Mouse (Mus musculus) heart, postnatal 0 days (tissue): ENCODE measurements around the gene Esr1. TPM values are rescaled to one million over a fixed set of nuclear protein-coding genes. Genes with fewer than 3 reads are reported as not detected.

Experiments
- ATAC-seq: fragments of 200-750 bp; cut with Nextera tagmentation; 2 replicates; pipeline ENCODE4 v1.8.0; 2017; ENCODE audit warnings: low read depth, moderate number of reproducible peaks, moderate library complexity; ENCODE audit not compliant: insufficient read depth
- DNase-seq: peaks from one replicate; pipeline ENCODE4 v3.0.0-alpha.2; 2016; ENCODE audit warnings: low spot score
- H3K27ac ChIP-seq: fragments of 300-500 bp; sonication (generic); 2 replicates; pipeline ENCODE4 v1.5.1; 2014; ENCODE audit warnings: low read depth, mild to moderate bottlenecking
- H3K27me3 ChIP-seq: fragments of 300-500 bp; sonication (generic); 2 replicates; pipeline ENCODE4 v1.6.1; 2014; ENCODE audit warnings: low read length, mixed read lengths; ENCODE audit not compliant: control insufficient read depth, insufficient read depth
- H3K36me3 ChIP-seq: fragments of 300-500 bp; sonication (generic); replicated peaks from 2 replicates; pipeline ENCODE4 v1.6.1; 2014; ENCODE audit warnings: low read length, mixed read lengths; ENCODE audit not compliant: control insufficient read depth, insufficient read depth
- H3K4me1 ChIP-seq: fragments of 300-500 bp; sonication (generic); 2 replicates; pipeline ENCODE4 v1.6.1; 2014; ENCODE audit warnings: antibody characterized with exemption; ENCODE audit not compliant: control insufficient read depth, insufficient read depth
- H3K4me2 ChIP-seq: fragments of 300-500 bp; sonication (generic); 2 replicates; pipeline ENCODE4 v1.6.1; 2014; ENCODE audit warnings: low read depth, mild to moderate bottlenecking, low read length, moderate library complexity
- H3K4me3 ChIP-seq: fragments of 300-500 bp; sonication (generic); 2 replicates; pipeline ENCODE4 v1.5.1; 2014; ENCODE audit warnings: low read depth, low read length
- H3K9ac ChIP-seq: fragments of 300-500 bp; sonication (generic); replicated peaks from 2 replicates; pipeline ENCODE4 v1.6.1; 2014; ENCODE audit warnings: low read depth, low read length, mixed read lengths
- H3K9me3 ChIP-seq: fragments of 300-500 bp; sonication (generic); replicated peaks from 2 replicates; pipeline ENCODE4 v1.6.1; 2016; ENCODE audit warnings: low read length; ENCODE audit not compliant: control insufficient read depth
- CTCF ChIP-seq: IDR thresholded peaks from 2 replicates; pipeline ENCODE4 v1.5.1; 2016; ENCODE audit warnings: antibody characterized with exemption, control low read depth, low read depth
- EP300 ChIP-seq: IDR thresholded peaks from 2 replicates; pipeline ENCODE4 v1.6.1; 2016; ENCODE audit warnings: antibody characterized with exemption, low read depth
- WGBS: fragments of 180-500 bp; shearing (Covaris S2); extraction: QIAGEN DNeasy Blood & Tissue Kit; methylation state at CpG from one replicate; pipeline ENCODE4 v1.1.7; 2014; 5-methylcytosine and 5-hydroxymethylcytosine counted together
- polyA plus RNA-seq: library from polyadenylated mRNA; unstranded; fragments of >200 nt; fragmentation: Nextera tagmentation; extraction: Ambion mirVana; gene quantifications from 2 replicates; pipeline ENCODE4 v1.2.1, GENCODE M21; 2015
- total RNA-seq: library from RNA; depleted of rRNA; stranded (reverse); fragments of >200 nt; gene quantifications from 2 replicates; pipeline ENCODE4 v1.2.3, GENCODE M21; 2014; ENCODE audit warnings: low replicate concordance

The Esr1 gene
- total and polyA plus RNA-seq, 2 experiments from 2014 or later = 0.14 to 0.50 TPM

DNA sequence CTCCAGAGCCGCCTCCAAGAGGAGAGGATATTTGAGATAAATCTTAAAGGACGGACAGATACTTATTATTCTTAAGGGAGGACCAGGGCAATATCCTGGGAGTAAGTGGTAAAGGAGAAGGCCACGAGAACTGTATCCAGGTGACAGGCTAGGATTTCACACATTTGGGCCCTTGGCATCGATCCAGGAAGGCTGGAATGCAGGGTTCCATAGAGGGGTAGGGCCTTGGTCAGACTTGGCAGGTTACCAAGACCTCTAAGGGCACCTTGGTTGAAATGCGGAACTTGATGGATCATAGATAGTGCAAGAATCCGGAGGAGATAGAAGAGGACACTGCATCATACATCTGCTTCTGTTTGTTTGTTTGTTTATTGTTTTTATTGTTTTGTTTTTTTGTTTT, 24.3 kb downstream of the Esr1 start:
- Histone ChIP-seq H3K9ac (no peak overlapping the region), H3K36me3 (no peaks in the 10 kb centered on the region), H3K4me1 (no peaks in the 10 kb centered on the region), H3K9me3 (no peaks in the 10 kb centered on the region), H3K27me3 (no peaks in the 10 kb centered on the region), H3K4me2 (no peak overlapping the region), H3K4me3 (no peak overlapping the region), H3K27ac (no peak overlapping the region)
- 48% methylated on average over 6 of the region's 6 CpGs for WGBS
- no peak for TF ChIP-seq CTCF
- TF ChIP-seq EP300 = no peak
- no peak for DNase-seq
- no peak for ATAC-seq

DNA sequence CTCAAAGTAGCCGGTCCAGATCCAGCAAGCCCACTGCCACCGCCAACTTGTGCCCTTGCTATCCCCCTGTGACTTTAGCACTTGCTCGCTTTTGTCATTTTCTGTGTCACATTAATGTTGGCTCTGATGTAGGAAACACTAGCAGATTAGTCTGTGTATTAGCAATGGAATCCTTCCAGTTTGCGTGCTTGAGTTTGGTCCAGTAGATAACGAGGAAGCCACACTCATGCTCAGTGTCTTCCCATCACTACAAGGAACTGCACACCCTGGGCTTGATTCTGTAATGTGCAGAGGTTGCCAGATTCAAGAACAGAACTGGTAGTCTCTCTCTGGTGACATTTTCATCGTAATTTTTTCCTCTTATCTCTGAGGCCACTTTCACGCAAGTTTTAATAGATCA, 34.7 kb downstream of the Esr1 start:
- H3K9ac ChIP-seq = no peak overlapping the region
- TF ChIP-seq EP300 (no peak), CTCF (no peak)
- no peaks in the 10 kb centered on the region for H3K36me3 ChIP-seq
- no peak overlapping the region for H3K27ac ChIP-seq
- H3K4me2 ChIP-seq = no peak overlapping the region
- H3K27me3 ChIP-seq = no peaks in the 10 kb centered on the region
- ATAC-seq (no peak), DNase-seq (no peak)
- no peak overlapping the region for H3K4me3 ChIP-seq
- WGBS = 61% methylated on average over 7 of the region's 7 CpGs
- H3K4me1 ChIP-seq = no peaks in the 10 kb centered on the region
- H3K9me3 ChIP-seq = no peaks in the 10 kb centered on the region

DNA sequence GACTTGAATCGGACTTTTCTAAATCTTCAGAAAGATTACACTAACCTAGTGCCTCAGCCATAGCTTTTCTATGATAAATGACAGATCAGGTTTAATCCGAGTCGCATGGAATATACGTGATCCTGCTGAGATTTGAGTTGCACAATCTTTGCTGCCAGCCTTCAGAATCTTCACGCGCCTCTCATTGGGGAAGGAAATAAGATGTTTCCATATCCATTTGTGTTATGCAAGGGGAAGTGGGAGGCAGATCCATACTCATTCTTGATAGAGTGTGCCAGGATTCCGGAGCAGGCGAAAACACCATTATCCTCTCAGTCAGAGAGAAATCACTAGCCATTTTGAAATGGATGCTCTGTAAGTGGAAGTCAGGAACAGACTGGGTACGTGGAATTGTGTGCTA, 35.5 kb downstream of the Esr1 start:
- TF ChIP-seq EP300 (no peak), CTCF (no peak)
- no peak for ATAC-seq
- WGBS = 77% methylated on average over 9 of the region's 9 CpGs

DNA sequence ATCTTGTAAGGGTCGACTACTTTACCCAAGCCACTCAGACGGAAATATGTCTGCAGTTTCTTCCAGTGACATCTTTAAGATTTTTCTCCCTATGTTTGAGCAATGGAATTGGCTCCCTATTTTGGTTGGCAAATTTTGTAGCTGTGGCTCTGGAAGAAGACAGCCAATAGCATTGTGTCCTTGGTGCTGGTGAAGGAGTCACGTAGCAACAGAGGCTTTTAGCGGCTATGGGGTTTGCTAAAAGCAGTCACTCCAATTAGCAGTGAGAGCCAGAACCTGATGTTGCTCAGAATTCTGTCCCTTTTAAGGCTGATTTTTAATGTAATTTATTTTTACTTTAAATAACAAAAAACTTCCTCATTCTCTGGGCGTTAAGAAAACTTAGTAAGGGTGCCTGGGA, 54.0 kb downstream of the Esr1 start:
- H3K4me1 ChIP-seq = no peaks in the 10 kb centered on the region
- no peaks in the 10 kb centered on the region for H3K36me3 ChIP-seq
- H3K9ac ChIP-seq = no peak overlapping the region
- TF ChIP-seq EP300 (no peak), CTCF (no peak)
- 66% methylated on average over 5 of the region's 5 CpGs for WGBS
- H3K4me3 ChIP-seq = no peak overlapping the region
- ATAC-seq (no peak), DNase-seq (no peak)
- no peaks in the 10 kb centered on the region for H3K27me3 ChIP-seq
- H3K4me2 ChIP-seq = no peak overlapping the region
- no peaks in the 10 kb centered on the region for H3K9me3 ChIP-seq
- H3K27ac ChIP-seq = no peak overlapping the region

More for the DNA sequence above, 35.5 kb downstream of the Esr1 start:
- H3K4me3 ChIP-seq = no peak overlapping the region
- H3K27ac ChIP-seq = no peak overlapping the region
- H3K9ac ChIP-seq = no peak overlapping the region
- no peaks in the 10 kb centered on the region for H3K27me3 ChIP-seq
- H3K9me3 ChIP-seq = no peaks in the 10 kb centered on the region
- no peaks in the 10 kb centered on the region for H3K36me3 ChIP-seq
- H3K4me2 ChIP-seq = no peak overlapping the region
- no peak for DNase-seq
- no peaks in the 10 kb centered on the region for H3K4me1 ChIP-seq

DNA sequence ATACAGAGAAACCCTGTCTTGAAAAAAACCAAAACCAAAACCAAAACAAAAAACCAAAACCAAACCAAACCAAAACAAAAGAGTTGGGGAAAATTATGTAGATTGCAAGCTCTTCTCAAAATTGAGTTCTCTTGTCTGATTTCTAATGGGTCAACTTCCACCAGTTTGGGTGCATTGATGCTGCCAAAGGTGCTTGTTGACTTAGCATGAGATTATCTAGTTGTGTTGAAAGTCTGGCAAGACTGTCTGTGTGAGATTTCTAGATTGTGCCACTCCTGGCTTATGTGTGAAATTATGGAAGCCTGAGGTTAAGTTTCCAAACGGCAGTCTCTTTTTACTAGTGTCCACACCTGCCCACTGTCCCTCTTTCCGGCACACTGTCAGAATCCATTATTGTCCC, 55.6 kb downstream of the Esr1 start:
- TF ChIP-seq CTCF (no peak), EP300 (no peak)
- Histone ChIP-seq H3K9ac (no peak overlapping the region), H3K9me3 (no peaks in the 10 kb centered on the region), H3K36me3 (no peaks in the 10 kb centered on the region), H3K27me3 (no peaks in the 10 kb centered on the region), H3K4me1 (no peaks in the 10 kb centered on the region), H3K4me2 (no peak overlapping the region), H3K27ac (no peak overlapping the region), H3K4me3 (no peak overlapping the region)
- WGBS = 81% methylated on average over 2 of the region's 2 CpGs
- DNase-seq = no peak
- ATAC-seq = no peak

DNA sequence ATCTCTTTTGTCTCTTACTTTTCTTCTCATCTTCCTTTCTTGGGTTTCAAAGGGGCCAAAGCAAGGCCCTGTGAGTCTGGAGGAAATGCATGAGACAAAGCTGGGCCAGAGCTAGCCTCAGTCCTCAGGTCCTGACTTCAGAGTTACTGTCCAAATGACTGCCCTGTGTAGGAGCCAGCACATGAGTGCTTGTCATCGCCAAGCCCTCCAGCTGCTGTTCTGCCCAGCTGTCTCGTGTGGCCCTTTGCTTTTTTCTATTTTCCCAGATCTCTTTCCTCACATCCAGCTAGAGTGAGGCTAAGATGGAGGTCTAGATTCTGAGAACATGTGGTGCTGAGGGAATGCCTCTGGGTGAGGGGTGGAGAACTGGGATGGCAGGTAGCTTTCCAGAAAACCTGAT, 58.7 kb downstream of the Esr1 start:
- Histone ChIP-seq H3K4me2 (no peak overlapping the region), H3K27me3 (no peaks in the 10 kb centered on the region), H3K27ac (no peak overlapping the region), H3K36me3 (no peaks in the 10 kb centered on the region), H3K4me1 (no peaks in the 10 kb centered on the region), H3K4me3 (no peak overlapping the region), H3K9me3 (no peaks in the 10 kb centered on the region), H3K9ac (no peak overlapping the region)
- ATAC-seq (no peak), DNase-seq (no peak)
- TF ChIP-seq CTCF (no peak), EP300 (no peak)
- 61% methylated on average over 2 of the region's 2 CpGs for WGBS
